Mouse (Mus musculus) thymus, adult 2 months (tissue): ENCODE data around the gene Ubl7. TPM values are rescaled to one million over a fixed set of nuclear protein-coding genes. Genes with fewer than 3 reads are reported as not detected.

Experiments used
- DNase-seq: peaks from one replicate; pipeline ENCODE4 v3.0.0; 2021
- H3K27ac ChIP-seq: fragments of 200-500 bp; 2 replicates; pipeline ENCODE4 v1.5.1; 2012; ENCODE audit warnings: low read length, control low read depth; ENCODE audit not compliant: control insufficient read depth, insufficient read depth
- H3K27me3 ChIP-seq: fragments of 200-500 bp; 2 replicates; pipeline ENCODE4 v1.6.1; 2012; ENCODE audit warnings: mild to moderate bottlenecking, low read length, moderate library complexity, mixed read lengths; ENCODE audit not compliant: control insufficient read depth, insufficient read depth
- H3K36me3 ChIP-seq: fragments of 200-500 bp; 2 replicates; pipeline ENCODE4 v1.6.1; 2012; ENCODE audit warnings: mild to moderate bottlenecking, low read length, moderate library complexity; ENCODE audit not compliant: control insufficient read depth, insufficient read depth
- H3K4me1 ChIP-seq: fragments of 200-500 bp; replicated peaks from 2 replicates; pipeline ENCODE4 v1.6.1; 2012; ENCODE audit warnings: low read length; ENCODE audit not compliant: control insufficient read depth, insufficient read depth
- H3K4me3 ChIP-seq: fragments of 200-500 bp; 2 replicates; pipeline ENCODE4 v1.5.1; 2012; ENCODE audit warnings: mild to moderate bottlenecking, low read length, control low read depth, moderate library complexity; ENCODE audit not compliant: control insufficient read depth, insufficient read depth
- CTCF ChIP-seq: fragments of 200-500 bp; IDR thresholded peaks from 2 replicates; pipeline ENCODE4 v1.5.1; 2012; ENCODE audit warnings: mild to moderate bottlenecking, control low read depth, low read length, moderate library complexity, borderline replicate concordance; ENCODE audit not compliant: control insufficient read depth, poor library complexity, insufficient read depth; ENCODE audit errors: extremely low read depth
- POLR2A ChIP-seq: fragments of 200-500 bp; IDR thresholded peaks from 2 replicates; pipeline ENCODE4 v1.6.1; 2012; ENCODE audit warnings: mild to moderate bottlenecking, low read length, control low read depth, moderate library complexity; ENCODE audit not compliant: control insufficient read depth, poor library complexity, insufficient read depth; ENCODE audit errors: extremely low read depth
- WGBS: fragments of 180-500 bp; shearing (Covaris S2); methylation state at CpG from one replicate; pipeline ENCODE4 v1.1.7; 2018; 5-methylcytosine and 5-hydroxymethylcytosine counted together
- polyA plus RNA-seq: library from polyadenylated mRNA; depleted of rRNA; stranded (reverse); fragments of >200 nt; gene quantifications from 2 replicates; pipeline ENCODE4 v1.2.3, GENCODE M21; 2012; rRNA removed

Ubl7 gene
- polyA plus RNA-seq, 1 experiment: 182 TPM

DNA sequence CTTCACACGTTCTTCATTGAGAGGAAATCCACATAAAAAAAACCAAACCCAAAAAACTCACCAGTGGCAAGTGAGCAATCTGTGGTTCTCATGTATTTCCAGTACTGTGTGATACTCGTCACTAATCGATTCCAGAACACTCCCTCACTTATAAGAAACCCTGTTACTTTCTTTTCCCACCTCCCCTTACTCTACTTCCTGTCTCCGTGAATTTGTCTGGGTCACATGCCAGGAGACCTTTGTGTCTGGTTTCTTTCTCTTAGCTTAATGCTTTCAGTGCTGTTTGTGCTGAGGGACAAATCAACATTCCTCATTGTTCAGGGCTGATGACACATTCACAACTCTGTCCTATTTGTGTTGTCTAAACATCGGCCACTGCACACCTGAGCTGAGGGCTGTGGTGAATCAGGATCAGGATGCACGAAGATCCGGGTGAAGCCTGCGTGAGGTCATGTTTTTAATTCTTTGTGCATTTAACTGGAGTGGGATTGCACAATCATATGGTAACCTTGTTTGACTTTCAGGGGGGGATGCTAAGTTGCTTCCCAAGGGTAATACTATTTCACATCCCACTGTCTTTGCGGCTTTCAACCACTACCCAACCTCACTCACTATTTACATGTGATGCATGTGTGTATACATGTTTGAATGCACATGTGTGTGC, 62.1 kb downstream of the Ubl7 start:
- Histone ChIP-seq H3K4me3 (no peak overlapping the region), H3K27ac (peak overlapping the region; percentile 96)
- no peak for DNase-seq

DNA sequence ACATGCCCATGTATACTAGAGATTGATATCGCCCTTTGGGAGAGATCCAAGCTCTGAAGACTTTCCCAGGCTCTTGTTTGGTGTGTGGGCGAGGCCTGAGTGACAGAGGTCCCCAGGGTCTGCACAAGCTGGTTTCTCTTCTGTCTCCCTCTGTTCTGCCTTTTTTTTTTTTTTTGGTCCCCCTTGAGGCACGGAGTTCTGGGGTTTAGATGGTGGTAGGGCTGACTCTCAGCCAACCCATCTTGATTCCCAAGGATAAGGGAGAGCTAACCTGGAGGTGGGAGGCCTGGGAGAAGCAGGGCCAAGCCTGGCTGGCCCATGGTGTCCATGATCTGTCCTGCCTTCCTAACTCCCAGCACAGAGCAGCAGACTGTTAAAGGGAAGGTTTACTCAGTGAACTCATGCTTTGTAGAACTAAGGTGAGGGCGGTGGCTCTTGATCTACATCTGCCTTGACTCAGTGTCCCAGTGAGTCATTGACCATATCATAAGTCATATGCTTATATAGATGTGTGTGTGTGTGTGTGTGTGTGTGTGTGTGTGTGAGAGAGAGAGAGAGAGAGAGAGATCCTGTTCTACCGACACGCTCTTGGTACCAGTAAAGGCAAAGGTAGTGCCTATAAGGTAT, 62.8 kb downstream of the Ubl7 start:
- Histone ChIP-seq H3K27me3 (no peaks in the 10 kb centered on the region; the same call in 1 of the 2 replicates), H3K4me1 (peaks cover 69% of the 10 kb centered on the region), H3K4me3 (no peak overlapping the region), H3K36me3 (no peaks in the 10 kb centered on the region), H3K27ac (no peak overlapping the region)
- WGBS: 76% methylated on average over 6 of the region's 6 CpGs
- no peak for DNase-seq
- TF ChIP-seq POLR2A (no peak), CTCF (no peak)

More for the DNA sequence above, 62.1 kb downstream of the Ubl7 start:
- TF ChIP-seq CTCF (no peak), POLR2A (no peak)
- Histone ChIP-seq H3K27me3 (no peaks in the 10 kb centered on the region), H3K36me3 (no peaks in the 10 kb centered on the region), H3K4me1 (peaks cover 70% of the 10 kb centered on the region)
- WGBS: 50% methylated on average over 9 of the region's 9 CpGs

DNA sequence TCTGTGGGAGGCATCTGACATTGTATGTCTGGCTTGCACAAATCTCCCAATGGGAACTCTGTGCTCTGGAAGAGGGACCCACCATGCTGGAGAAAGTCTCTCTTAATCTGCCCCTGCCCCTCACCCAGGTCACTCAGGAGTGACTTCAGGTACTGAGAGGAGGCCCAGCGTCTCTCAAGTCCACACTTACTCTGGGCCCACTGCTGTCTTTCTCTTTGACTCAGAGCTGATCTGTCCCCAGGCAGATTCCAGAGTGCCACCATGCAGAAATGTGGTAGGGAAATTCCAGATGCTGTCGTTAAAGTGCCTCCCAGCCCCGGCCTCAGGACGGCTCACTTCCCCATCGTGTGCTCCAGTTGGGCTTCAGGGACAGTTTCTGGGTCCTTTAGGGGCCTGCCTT, 63.4 kb downstream of the Ubl7 start:
- Histone ChIP-seq H3K4me3 (no peak overlapping the region), H3K4me1 (peaks cover 69% of the 10 kb centered on the region), H3K27ac (no peak overlapping the region), H3K27me3 (no peaks in the 10 kb centered on the region; the same call in 1 of the 2 replicates), H3K36me3 (no peaks in the 10 kb centered on the region)
- TF ChIP-seq CTCF: no peak
- no peak for TF ChIP-seq POLR2A
- 82% methylated on average over 5 of the region's 5 CpGs for WGBS
- no peak for DNase-seq

DNA sequence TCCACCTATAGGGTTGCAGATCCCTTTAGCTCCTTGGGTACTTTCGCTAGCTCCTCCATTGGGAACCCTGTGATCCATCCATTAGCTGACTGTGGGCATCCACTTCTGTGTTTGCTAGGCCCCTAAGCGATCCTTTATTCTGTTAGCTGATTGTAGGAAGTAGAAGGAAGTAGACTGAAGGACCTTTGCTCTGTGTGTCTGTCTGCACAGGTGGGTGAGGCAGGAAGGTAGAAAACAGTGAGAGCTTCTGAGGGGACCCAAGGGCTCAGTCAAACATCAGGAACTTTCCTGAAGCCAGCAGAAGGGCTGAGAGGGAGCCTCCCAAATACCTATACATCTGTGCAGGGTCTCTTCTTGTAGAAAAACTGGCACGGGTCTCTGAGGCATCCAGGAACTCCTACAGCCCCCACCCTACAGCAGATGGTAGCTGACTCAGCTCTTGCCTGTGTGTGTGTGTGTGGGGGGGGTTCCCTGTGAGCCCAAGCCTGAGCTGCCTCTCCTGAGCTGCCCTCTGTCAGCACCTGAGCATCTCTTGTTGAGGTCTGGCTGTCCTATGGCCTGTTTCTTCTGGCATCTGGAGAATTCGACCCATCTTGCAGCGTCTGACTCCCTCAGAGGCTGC, 64.5 kb downstream of the Ubl7 start:
- Histone ChIP-seq H3K4me1 (peaks cover 69% of the 10 kb centered on the region), H3K27ac (peak overlapping the region; percentile 71; the same call in 1 of the 2 replicates), H3K4me3 (no peak overlapping the region), H3K36me3 (no peaks in the 10 kb centered on the region), H3K27me3 (no peaks in the 10 kb centered on the region; the same call in 1 of the 2 replicates)
- WGBS: 68% methylated on average over 5 of the region's 5 CpGs
- DNase-seq: peak; percentile 41
- no peak for TF ChIP-seq POLR2A
- TF ChIP-seq CTCF: no peak

DNA sequence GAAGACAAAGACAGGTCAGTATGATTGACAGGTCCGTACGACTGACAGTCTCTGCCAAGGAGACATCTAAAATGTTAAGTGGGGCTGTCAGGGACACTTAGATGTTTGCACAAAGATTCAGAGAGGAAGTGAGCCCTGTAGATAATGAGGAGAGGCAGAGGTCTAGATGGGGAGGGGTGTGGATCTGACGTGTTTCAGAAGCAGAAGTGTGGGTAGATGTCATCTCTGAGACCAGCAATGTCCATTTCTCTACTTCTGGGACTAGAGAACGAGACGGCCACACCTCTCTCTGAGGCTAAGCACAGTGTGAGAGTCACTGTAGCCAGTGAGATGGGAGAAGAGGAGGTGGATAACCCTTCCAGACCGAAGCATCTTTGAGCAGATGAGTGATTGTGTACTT, 67.2 kb downstream of the Ubl7 start:
- peaks cover 63% of the 10 kb centered on the region for H3K4me1 ChIP-seq
- no peak for DNase-seq
- TF ChIP-seq POLR2A: no peak
- no peak for TF ChIP-seq CTCF
- 61% methylated on average over 6 of the region's 6 CpGs for WGBS
- H3K4me3 ChIP-seq: no peak overlapping the region
- H3K27ac ChIP-seq: no peak overlapping the region; the same call in 1 of the 2 replicates
- no peaks in the 10 kb centered on the region; the same call in 1 of the 2 replicates for H3K27me3 ChIP-seq
- H3K36me3 ChIP-seq: no peaks in the 10 kb centered on the region

DNA sequence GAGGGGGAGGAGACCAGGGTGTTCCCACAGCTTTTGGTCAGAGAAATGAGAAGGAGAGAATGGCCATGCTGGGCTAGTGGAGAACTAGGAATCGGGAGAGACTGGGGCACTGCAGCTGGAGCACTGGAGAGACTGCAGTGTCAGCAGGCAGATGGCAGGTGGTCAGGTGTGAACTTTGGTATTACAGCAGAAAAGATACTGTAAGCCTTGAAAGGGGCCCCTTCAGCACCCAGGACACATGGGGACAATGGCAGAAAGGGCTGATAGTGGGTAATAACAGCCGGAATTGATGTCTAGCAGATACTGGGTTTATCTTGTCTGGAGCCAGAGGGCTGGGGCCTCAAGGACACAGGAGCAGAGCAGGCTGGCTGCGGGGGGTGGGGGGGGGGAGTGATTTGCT, 68.1 kb downstream of the Ubl7 start:
- Histone ChIP-seq H3K4me1 (peaks cover 57% of the 10 kb centered on the region), H3K4me3 (no peak overlapping the region), H3K27me3 (no peaks in the 10 kb centered on the region; the same call in 1 of the 2 replicates), H3K27ac (no peak overlapping the region), H3K36me3 (no peaks in the 10 kb centered on the region)
- whole genome bisulfite sequencing: 98% methylated on average over 3 of the region's 3 CpGs
- DNase-seq: no peak
- no peak for TF ChIP-seq CTCF
- no peak for TF ChIP-seq POLR2A

Other genes starting within 250 kb of the Ubl7 start
- 1.1 and 2.5 TPM in 2 replicates for gene Cyp1a2, start 227.3 kb upstream of the Ubl7 start, polyA plus RNA-seq
- gene Cyp1a1, start 223.1 kb upstream of the Ubl7 start, polyA plus RNA-seq: 0.15 and 0.24 TPM in 2 replicates
- gene Edc3, start 202.4 kb upstream of the Ubl7 start, polyA plus RNA-seq: 31.4 and 31.7 TPM in 2 replicates
- 597 and 762 TPM in 2 replicates for gene Clk3, start 145.1 kb upstream of the Ubl7 start, polyA plus RNA-seq
- 68.0 and 70.3 TPM in 2 replicates for gene Arid3b, start 74.2 kb upstream of the Ubl7 start, polyA plus RNA-seq
- 81.6 and 85.6 TPM in 2 replicates for gene Sema7a, start 29.1 kb downstream of the Ubl7 start, polyA plus RNA-seq
- 0.84 and 1.3 TPM in 2 replicates for gene Cyp11a1, start 95.4 kb downstream of the Ubl7 start, polyA plus RNA-seq
- gene Stra6, start 152.8 kb downstream of the Ubl7 start, polyA plus RNA-seq: 5.2 and 6.1 TPM in 2 replicates
- 0.94 and 1.2 TPM in 2 replicates for gene Ccdc33, start 207.8 kb downstream of the Ubl7 start, polyA plus RNA-seq